Mouse (Mus musculus) lung, adult 18-20 months (tissue): ENCODE results near the gene Gp1ba.

Experiments used
- DNase-seq, 2 experiments: peaks; one replicate each; pipeline ENCODE4 v3.0.0; 2022; ENCODE audit warnings: mixed read lengths in 2 of 2

Gene Gp1ba

GRCm38 (mm10) chr11:70653345-70654197 lies 14.6 kb downstream of the Gp1ba start:
- DNase-seq: peak; percentile 69 to 71

GRCm38 (mm10) chr11:70654198-70654922 lies 15.4 kb downstream of the Gp1ba start, which contains the start of gene Pfn1:
TSS of gene Pfn1 (minus strand) at chr11:70654644.
- peak; percentile 71 to 75 for DNase-seq

DNA sequence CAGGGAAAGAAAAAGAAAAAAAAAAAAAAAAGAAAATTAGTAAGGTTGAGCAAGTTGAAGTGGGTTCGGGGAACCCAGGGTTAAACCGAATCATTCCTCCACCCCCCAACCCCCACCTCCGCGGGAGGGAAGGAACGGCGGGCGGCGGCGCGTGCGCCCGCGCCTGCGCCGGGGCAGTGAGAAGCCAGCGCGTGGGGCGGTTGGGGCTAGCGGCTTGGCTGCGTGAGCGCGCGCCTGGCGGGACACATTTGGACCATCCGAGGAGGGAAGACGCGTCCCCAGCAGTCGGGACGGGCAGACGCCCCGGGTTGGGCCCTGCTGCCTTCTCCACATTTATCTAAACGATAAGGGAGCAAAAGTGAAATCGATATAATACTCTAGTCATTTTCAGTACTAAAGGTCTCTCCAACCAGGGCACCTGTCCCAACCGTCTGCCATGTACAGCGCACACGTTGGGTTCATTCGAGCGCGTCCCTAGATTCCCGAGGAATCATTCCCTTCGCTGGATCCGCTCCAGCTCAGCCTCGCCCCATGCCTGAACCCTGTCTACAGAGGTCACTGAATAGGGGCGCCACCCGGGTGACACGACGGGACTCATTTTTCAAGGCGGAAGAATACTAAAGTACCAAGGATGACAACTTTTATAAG lies 16.1 kb downstream of the Gp1ba start:
- DNase-seq: peak; percentile 82 to 85

DNA sequence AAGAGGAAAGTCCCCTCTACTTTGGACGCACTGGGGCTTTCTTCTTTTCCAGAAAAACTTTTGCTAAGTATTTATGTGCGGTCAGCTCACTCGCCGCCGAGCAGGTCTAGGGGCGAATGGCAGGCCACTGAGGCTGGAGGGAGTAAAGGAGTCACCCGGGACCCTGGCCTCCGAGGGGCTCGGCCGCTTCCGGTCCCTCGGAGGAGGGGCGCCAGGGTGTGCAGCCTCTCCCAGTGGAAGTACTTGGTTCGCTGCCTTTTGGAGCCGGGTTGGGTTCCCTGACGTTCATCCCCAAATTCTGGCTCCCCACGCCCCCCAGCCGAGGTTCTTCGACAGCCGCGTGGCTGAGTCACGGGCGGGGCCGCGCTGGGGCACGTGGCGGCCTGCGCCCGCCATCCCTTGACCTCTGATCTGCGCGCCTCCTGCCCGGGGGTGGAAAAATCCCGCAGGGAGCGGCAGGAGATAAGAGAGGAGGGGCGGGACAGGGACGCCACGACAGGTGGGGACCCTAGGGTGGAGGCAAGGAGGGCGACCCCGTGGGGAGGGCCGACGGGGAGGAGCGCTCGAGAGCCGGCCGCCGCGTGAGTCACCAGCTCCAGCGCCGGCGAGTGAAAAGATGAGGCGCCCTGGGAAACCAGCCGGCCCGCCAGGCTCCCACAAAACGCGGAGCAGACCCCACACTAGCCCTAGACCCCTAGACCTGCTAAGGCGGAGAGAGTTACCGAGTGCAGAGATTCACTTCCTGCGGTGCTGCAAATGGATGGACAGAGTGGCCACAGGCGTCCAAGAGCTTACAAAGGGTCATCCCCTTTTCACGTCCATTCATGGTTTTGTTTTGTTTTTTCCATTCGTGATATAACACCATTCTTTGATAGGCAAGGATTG lies 16.9 kb downstream of the Gp1ba start:
- peak; percentile 64 to 70 for DNase-seq

- no peak for DNase-seq
Measured at GRCm38 (mm10) chr11:70656456-70656927, 17.6 kb downstream of the Gp1ba start.

DNA sequence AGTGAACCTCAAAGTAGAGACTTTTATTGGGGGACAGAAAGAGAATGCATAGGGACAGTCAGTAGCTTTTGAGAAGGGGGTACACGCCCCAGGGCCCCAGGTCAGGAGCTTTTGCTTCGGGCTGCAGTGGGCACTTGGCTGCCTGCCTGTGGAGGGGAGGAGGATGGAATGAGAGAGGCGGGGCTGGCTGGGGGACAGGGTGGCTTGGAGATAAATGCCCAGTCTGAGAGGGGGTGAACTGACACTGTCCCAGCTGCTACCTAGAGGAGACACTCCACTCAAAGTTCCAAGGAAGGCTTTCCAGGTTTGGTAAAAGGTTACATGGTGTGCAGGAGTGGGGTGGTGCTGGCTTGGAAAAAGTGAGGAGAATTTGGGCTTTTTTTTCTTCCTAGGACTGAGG lies 18.0 kb downstream of the Gp1ba start, which contains the start of gene Eno3:
Gene Eno3, plus strand, starts transcription at position 239 of the 400 bp plus-strand sequence.
- no peak for DNase-seq

DNA sequence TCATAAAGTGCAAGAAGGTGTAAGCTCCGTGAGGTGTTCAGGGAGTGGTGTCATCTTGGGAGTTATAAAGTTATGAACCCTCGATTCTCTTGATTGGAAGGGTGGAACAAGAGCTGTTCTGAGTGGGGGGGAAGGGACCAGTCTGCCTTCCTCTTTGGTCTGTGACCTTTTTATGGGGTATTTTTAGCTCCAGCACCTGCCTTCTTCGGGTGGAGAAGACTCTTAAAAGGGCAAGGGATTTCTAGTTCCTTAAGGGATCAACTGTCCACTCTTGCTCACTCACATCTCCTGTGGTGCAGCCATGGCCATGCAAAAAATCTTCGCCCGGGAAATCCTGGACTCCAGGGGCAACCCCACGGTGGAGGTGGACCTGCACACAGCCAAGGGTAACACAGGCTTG lies 18.7 kb downstream of the Gp1ba start:
- DNase-seq: no peak

DNA sequence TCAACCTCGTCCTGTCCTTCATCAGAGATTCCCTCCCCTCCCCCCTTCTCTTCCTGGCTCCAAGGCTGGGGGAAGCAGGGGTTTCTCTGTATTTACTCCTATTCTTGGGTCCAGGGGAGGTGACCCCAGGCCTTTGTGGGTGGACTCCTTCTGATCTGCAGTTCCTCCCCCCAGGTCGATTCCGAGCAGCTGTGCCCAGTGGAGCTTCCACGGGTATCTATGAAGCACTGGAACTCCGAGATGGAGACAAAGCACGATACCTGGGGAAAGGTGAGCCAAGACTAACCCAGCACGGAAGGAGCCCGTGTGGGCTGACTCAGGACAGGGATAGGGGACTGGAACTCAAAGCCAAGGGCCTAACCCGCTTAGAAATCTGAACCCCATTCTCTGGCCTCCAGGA lies 19.1 kb downstream of the Gp1ba start:
- no peak for DNase-seq

DNA sequence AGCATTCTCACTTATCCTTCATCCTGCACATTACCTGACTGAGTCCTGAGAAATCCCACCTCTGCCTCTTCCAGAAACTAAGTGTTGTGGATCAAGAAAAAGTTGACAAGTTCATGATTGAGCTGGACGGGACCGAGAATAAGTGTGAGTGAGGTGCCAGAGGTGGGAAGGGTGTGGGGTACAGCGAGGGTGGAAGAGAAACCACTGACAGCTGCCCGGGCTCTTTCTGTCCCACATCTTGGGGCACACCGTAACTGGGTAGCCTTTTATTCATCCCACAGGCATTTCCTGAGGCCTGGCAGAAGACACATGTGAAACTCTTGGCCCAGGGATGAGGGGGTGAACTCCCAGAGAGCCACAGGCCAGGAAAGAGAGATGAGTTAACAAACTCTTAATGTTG lies 19.6 kb downstream of the Gp1ba start:
- DNase-seq: no peak

DNA sequence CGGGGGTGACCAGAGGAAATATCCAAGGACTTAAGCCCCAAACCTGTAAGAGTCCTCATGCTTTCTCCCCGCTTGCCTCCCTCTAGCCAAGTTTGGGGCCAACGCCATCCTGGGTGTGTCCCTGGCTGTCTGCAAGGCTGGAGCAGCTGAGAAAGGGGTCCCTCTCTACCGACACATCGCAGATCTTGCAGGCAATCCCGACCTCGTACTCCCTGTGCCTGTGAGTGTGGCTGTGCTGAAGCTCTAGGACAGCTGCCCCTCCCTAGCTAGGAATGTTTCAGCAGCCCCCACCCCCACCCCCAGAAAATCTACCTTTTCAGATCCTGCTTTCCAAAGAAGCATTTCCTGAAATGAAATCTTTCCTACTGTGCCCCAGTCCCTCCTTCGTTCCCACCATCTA lies 20.0 kb downstream of the Gp1ba start:
- no peak for DNase-seq

DNA sequence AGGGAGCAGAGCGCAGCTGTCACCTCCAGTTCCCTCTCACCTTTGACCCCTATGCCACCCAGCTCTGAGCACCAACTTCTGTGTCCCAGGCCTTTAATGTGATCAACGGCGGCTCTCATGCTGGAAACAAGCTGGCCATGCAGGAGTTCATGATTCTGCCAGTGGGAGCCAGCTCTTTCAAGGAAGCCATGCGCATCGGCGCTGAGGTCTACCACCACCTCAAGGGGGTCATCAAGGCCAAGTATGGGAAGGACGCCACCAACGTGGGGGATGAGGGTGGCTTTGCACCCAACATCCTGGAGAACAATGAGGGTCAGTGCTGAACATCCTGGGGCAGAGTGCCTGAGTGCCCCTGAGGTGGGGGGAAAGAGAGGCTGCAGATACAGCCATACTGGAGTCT lies 21.6 kb downstream of the Gp1ba start:
- DNase-seq: no peak

DNA sequence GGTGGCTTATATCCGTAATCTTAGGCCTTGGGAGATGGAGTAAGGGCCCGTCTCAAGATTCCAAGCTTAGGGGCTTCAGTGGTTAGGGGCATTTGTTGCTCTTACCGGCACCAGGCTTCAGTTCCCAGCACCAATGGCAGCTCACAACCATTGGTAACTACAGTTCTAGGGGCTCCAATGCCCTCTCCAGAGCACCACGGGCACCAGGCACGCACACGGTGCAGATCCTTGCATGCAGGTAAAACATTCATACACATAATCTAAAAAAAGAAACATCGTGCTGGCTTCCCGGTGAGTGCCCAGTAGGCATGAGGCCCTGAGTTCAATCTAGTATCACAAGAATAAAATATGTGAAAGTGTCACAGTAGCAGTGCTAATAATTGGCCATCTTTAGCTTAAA lies 24.2 kb downstream of the Gp1ba start:
- no peak for DNase-seq

DNA sequence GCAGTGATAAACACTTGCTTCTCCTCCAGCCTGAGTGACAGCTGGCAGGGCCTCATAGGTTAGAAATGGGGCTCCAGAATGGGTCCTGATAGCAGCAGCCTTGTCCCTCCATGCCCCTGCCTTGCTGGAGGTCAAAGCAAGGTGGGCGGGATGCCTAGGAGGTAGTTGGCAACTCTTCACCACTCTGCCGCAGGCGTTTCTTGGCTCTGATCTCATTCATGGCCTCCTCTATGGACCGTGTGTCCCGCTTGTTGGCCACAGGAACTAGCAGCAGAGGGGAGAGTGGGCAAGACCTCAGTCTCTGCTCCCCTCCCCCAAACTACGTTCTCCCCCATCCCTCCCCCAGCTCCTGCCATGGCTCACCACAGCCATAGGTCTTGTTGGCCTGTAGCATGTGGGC lies 25.0 kb downstream of the Gp1ba start:
- DNase-seq: no peak

- DNase-seq: no peak
Measured at GRCm38 (mm10) chr11:70664741-70665140, 25.8 kb downstream of the Gp1ba start.

DNA sequence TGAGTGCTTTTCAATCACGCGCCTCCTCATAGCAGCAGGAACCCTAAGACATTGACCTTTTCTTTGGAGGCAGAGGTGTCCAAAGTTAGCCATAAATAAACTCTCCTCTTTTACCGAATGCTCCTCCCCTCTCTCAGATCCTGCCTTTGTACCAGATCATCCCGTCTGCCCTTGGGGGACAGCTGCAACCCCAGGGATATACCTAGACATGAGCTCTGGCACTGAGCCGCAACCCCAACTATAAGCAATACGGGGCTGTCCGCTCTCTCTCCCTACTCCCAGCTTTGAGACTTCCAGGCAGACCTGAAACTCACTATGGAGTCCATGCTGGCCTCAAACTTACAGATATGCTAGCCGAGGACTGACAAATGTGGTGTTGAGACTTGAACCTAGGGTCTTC lies 27.8 kb downstream of the Gp1ba start:
- DNase-seq: no peak

GRCm38 (mm10) chr11:70667271-70668150 lies 28.6 kb downstream of the Gp1ba start:
- peak in 1 of 2 experiments; percentile 22 for DNase-seq

GRCm38 (mm10) chr11:70668335-70668770 lies 29.4 kb downstream of the Gp1ba start:
- no peak for DNase-seq

- DNase-seq: peak; percentile 99
Measured at GRCm38 (mm10) chr11:70668771-70669505, 30.0 kb downstream of the Gp1ba start, which contains the start of gene Spag7. TSS of gene Spag7 (minus strand) at chr11:70669416.

- peak; percentile 77 to 83 for DNase-seq
Measured at GRCm38 (mm10) chr11:70669582-70670345, 30.8 kb downstream of the Gp1ba start.
